Mouse (Mus musculus): ENCODE results near the gene Arid1b.

Arid1b gene

GRCm38 (mm10) chr17:4996121-4996813, 2.1 kb downstream of the Arid1b start:
- peak; percentile 51 for DNase-seq

- peak; percentile 57 for DNase-seq
These were observed 2.9 kb downstream of the Arid1b start for GRCm38 (mm10) chr17:4996814-4997549.

DNA sequence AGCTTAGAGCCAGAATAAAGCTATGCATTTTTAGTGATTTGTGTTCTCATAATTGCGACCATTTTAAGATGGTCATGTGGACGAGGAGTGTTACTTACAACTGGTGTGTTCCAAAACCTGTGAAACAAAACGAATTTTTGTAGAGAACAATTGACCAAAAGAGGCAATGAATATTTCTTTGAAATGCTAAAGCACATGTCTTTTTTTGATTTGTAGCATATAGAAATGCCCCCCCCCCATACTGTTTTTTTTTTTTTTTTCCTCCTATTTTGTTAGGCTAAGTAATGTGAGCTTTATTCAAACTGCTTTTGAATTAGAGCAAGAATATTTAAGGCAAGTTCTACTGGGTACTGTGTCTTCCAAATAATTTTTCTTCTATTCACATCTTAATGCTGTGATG, 3.8 kb downstream of the Arid1b start:
- DNase-seq: no peak

- no peak for DNase-seq
These were observed 5.1 kb downstream of the Arid1b start for GRCm38 (mm10) chr17:4999256-4999655.

GRCm38 (mm10) chr17:5000001-5000400, 5.9 kb downstream of the Arid1b start:
- DNase-seq: no peak

DNA sequence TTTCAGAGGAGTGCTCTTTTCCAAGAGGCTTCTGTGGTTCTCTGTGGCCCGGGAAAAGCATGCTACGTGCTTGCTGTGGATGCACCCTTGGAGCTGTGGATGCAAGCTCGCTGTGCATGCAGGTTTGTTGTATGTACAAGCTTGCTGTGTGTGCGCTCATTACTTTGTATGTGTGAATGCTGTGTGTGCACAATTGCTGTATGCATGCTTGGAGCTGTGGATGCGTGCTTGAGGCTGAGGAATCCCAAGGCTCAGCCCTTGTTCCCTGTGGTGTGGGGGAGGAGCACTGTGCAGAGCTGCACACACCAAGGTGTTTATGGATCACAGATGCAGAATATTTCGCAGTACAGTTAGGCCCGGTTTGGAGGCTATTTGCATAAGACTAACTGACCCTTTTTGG, 6.7 kb downstream of the Arid1b start:
- DNase-seq: peak; percentile 48

DNA sequence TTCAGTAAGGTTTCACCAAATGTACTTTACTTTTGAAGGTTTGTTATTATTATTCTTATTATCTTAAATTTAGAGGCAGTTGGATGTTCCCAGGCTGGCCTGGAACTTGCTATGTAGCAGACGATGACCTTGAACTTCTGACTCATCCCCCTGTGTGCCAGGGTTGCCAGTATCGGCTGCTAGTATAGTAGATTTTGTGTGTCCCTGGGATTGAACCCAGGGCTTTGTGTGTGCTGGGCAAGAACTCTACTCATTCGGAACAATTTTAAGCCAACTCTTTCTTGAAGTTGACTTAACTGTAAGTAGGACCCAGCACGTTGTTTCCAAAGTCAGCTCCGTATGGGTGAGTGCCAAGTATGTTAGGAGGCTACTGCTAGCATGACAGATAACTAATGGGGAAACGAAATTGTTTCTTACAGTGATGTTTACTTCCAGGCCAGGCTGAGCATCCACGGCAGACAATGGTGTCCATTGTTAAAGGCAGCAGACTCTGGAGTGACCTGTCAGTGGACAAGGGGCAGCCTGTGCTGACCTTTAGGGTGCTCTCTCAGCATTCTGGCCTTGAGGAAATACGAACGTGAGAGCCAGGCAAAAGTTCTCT, 7.5 kb downstream of the Arid1b start:
- no peak for DNase-seq

DNA sequence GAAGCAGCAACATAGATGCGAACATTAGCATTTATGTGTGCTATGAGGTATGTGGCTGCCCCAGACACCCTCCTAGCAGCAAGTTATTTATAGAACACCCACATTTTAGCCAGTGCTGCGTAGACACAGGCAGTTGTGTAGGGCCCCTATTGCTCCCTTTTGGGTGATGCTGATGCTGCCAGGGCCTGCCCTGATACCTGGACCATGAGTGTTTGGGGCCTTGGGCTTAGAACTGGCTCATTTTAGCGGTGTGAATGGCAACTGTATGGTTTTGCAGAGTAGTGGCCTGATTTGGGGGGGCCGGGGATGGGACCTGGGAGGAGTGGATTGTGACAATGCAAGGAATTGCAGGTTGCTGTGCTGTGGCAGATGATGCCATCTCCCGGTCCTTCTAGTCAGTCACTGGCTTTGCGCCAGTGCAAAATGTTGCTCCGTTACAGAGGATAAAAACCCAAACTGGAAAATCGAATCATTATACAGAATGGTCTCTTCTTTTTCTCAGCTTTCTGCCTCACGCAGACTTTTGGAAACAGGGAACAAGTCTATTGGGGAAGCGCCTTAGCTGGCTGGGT, 8.9 kb downstream of the Arid1b start:
- DNase-seq: peak; percentile 62

DNA sequence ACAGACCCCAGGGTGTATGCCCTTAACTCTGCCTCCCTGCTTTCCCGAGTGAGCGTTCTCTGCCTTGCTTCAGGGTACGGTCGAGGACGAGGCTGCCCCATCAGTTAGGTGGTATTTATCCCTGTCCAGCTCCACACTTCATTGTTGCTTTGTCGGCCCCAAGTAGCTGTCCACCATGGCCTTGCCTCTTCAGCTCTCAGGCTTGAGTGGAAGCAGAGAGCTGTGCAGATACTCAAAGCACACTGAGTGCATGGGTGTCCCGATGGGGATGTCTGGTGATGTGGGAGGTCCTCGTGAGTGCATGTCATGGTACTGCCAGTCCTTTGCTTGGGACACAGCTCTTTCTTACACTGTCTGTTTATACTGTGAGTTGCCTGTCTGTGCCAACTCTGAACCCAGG, 10.1 kb downstream of the Arid1b start:
- DNase-seq: no peak

GRCm38 (mm10) chr17:5004706-5005105, 10.6 kb downstream of the Arid1b start:
- DNase-seq: no peak

GRCm38 (mm10) chr17:5005285-5005684, 11.2 kb downstream of the Arid1b start:
- DNase-seq: no peak

GRCm38 (mm10) chr17:5007156-5007658, 13.1 kb downstream of the Arid1b start:
- DNase-seq: no peak

GRCm38 (mm10) chr17:5008236-5008635, 14.1 kb downstream of the Arid1b start:
- no peak for DNase-seq

DNA sequence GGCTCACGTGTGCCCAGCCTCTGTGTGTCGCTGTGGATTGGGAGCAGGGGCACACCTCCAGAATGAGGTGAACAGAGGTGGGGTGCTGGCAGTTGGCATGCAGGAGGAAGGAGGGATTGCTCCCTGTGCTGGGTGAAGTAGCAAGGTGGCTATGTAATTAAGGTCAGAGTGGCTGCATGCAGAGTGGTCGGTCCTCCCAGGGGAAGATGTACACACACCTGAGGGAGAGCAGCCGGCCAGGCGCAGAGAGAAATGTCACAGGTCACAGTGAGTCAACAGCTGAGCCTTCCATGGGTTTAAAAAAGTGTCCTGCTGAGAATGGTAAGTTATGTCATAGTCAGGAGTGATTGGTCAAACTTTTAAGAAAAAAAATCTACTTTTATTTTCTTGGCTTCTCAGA, 14.6 kb downstream of the Arid1b start:
- DNase-seq: no peak

DNA sequence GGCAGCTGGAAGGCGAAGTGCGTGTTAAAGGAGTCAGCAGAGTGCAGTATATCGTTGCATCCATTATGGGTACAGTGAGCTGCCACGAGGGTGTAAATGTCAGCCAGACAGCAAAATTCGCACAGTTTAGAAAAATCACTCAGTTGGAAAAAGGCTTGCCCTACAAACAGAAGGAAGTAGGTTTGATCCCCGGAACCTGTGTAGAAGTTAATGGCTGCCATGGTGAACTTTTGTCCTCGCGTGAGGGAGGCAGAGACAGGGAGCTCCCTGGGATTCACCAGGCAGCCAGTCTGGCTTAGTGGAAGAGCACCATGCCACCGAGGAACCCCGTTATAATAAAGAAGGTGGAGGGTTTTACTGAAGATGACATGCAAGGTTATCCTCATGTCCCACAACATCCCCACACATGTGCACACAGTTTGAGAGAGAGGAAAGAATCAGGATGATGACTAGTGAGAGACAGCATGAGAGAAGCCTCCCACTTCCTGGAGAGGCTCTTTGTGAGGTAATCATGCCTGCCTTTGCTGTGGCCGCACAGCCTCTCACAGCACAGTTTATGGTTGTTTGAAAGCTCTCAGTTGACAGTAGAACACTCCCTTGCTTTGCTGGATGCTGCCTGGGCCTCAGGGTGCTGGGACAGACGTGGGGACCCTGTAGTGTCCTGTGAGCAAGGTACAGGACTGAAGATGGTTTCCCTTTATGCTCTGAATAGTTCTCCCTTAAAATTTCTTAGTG, 15.6 kb downstream of the Arid1b start:
- DNase-seq: no peak

GRCm38 (mm10) chr17:5010781-5011180, 16.6 kb downstream of the Arid1b start:
- no peak for DNase-seq

DNA sequence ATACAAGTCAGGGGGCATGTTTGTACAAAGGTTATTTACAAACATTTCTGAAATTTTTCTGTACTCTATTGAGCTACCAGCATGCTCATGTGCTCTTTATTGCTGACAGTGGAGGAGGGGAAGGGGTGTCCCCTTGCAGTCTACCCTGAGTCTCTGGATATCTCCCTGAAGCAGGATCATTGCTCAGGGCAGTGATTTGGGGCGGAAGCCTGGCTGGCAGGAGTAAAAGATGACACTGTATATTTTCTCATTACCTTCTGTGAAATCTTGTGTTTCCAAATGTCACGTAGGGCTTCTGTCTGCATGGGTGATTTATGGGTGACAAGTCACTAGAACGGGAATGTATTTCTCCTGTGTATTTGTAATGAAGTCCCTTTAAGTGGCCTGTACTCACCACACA, 18.0 kb downstream of the Arid1b start:
- DNase-seq: no peak

- DNase-seq: no peak
These were observed 18.4 kb downstream of the Arid1b start for GRCm38 (mm10) chr17:5012517-5012916.

- no peak for DNase-seq
These were observed 20.3 kb downstream of the Arid1b start for GRCm38 (mm10) chr17:5014327-5014957.

GRCm38 (mm10) chr17:5016404-5016803, 22.3 kb downstream of the Arid1b start:
- DNase-seq: no peak

GRCm38 (mm10) chr17:5017065-5017464, 22.9 kb downstream of the Arid1b start:
- DNase-seq: no peak

DNA sequence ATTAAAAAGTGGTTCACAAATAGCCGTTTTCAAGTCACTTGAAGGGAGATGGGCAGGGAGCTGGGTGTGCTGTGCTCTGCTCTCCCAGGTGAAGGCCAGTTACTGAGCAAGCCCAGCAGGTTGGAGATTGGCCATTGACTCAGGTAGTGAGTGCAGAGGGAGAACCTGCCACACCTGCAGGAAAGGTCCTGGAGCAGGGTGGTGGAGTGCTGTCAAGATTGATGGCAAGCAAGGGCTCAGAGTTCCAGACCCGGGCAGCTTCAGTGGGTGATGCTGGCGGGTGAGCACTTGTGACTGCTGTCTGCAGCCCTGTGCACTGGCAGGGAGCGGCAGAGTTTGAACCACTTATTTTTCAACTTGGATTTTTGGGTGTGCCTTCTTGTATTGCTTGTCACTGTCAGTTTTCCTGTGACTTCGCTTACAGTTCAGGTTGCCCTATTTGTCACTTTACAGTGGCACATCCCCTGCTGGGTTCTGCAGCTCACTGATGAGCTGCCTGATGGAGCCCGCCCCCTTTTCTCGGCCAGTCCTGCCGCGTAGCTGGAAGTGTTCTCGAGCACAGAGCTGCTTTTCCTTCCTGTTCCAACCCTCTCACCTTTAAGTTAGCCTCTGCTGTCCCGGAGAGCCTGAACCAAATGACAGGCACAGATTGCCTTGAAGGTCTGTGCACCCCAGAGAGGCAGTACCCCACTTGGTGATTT, 27.3 kb downstream of the Arid1b start:
- DNase-seq: no peak

Measured in cerebellum, adult 9-11 months (tissue).